Mouse (Mus musculus): ENCODE measurements around the gene Tnip1. TPM values are rescaled to one million over a fixed set of nuclear protein-coding genes. Genes with fewer than 3 reads are reported as not detected.

Tnip1 gene
- polyA plus RNA-seq, 1 experiment from 2014 or later: 13.2 TPM

- Histone ChIP-seq H3K27ac (replicated peaks) (no peak overlapping the region), H3K4me1 (peaks cover 12% of the 10 kb centered on the region), H3K4me3 (no peak overlapping the region), H3K9me3 (no peaks in the 10 kb centered on the region), H3K9ac (replicated peaks) (no peak overlapping the region), H3K4me2 (replicated peaks) (no peak overlapping the region), H3K27me3 (no peaks in the 10 kb centered on the region), H3K36me3 (no peaks in the 10 kb centered on the region)
- ATAC-seq (replicated peaks): no peak
- 80% methylated on average over 6 of the region's 6 CpGs for WGBS
Observed at GRCm38 (mm10) chr11:54952651-54953050, 10.1 kb downstream of the Tnip1 start.

DNA sequence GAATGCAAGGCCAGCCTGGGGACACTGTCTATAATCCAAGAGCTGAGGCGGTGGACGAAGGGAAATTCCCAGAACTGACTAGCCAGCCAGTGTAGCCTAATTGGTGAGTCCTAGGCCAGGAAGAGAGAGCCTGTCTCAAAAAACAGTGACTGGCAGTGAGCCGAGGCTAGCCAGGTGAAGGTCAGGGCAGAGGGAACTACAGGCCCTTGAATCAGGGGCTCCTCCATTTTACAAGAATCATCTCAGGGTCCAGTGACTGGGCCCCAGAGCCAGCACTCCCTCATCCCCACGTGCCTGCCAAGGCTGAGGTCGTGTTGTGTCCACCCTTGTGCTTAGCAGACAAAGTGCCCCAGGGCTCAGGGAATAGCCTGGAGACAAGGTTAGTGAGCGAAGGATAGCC is 12.0 kb downstream of the Tnip1 start:
- Histone ChIP-seq H3K27me3 (no peaks in the 10 kb centered on the region), H3K4me2 (replicated peaks) (no peak overlapping the region), H3K4me1 (peaks cover 12% of the 10 kb centered on the region), H3K4me3 (no peak overlapping the region), H3K9me3 (no peaks in the 10 kb centered on the region), H3K9ac (replicated peaks) (no peak overlapping the region), H3K27ac (replicated peaks) (no peak overlapping the region), H3K36me3 (no peaks in the 10 kb centered on the region)
- WGBS: 88% methylated on average over 6 of the region's 6 CpGs
- ATAC-seq (replicated peaks): no peak

DNA sequence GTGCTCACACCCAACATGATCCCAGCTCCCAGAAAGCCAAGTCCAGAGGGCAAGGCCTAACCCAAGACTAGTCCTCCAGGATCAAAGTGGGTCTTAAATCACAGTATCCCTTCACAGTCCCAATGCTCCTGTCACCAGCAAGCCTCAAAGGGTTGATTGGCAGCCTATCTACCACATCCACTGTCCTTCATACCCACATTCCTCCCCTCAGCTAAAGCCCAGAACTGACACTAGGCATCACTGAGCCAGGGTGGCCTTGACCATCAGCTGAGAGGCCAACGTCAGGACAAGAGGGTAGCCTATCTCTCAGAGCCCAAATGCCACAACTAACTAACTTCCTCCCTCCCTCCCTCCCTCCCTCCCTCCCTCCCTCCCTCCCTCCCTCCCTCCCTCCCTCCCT is 13.0 kb downstream of the Tnip1 start:
- ATAC-seq (replicated peaks): no peak
- H3K9me3 ChIP-seq: no peaks in the 10 kb centered on the region
- H3K4me1 ChIP-seq: peaks cover 8% of the 10 kb centered on the region
- no peak overlapping the region for H3K27ac ChIP-seq (replicated peaks)
- WGBS: 82% methylated on average over 1 of the region's 1 CpGs
- H3K27me3 ChIP-seq: no peaks in the 10 kb centered on the region
- H3K9ac ChIP-seq (replicated peaks): no peak overlapping the region
- no peak overlapping the region for H3K4me2 ChIP-seq (replicated peaks)
- no peak overlapping the region for H3K4me3 ChIP-seq
- no peaks in the 10 kb centered on the region for H3K36me3 ChIP-seq

- WGBS: 87% methylated on average over 3 of the region's 3 CpGs
- Histone ChIP-seq H3K36me3 (no peaks in the 10 kb centered on the region), H3K4me2 (replicated peaks) (no peak overlapping the region), H3K4me3 (no peak overlapping the region), H3K27me3 (no peaks in the 10 kb centered on the region), H3K27ac (replicated peaks) (no peak overlapping the region), H3K9me3 (no peaks in the 10 kb centered on the region), H3K9ac (replicated peaks) (no peak overlapping the region), H3K4me1 (no peaks in the 10 kb centered on the region)
- no peak for ATAC-seq (replicated peaks)
Observed at GRCm38 (mm10) chr11:54944702-54945101, 18.0 kb downstream of the Tnip1 start.

GRCm38 (mm10) chr11:54940056-54940455 is 22.7 kb downstream of the Tnip1 start:
- Histone ChIP-seq H3K4me2 (replicated peaks) (no peak overlapping the region), H3K4me3 (no peak overlapping the region), H3K36me3 (no peaks in the 10 kb centered on the region), H3K27ac (replicated peaks) (no peak overlapping the region), H3K9me3 (no peaks in the 10 kb centered on the region), H3K4me1 (peaks cover 8% of the 10 kb centered on the region), H3K27me3 (no peaks in the 10 kb centered on the region), H3K9ac (replicated peaks) (no peak overlapping the region)
- no peak for ATAC-seq (replicated peaks)
- 70% methylated on average over 7 of the region's 7 CpGs for WGBS

- H3K27ac ChIP-seq (replicated peaks): no peak overlapping the region
- H3K9me3 ChIP-seq: no peaks in the 10 kb centered on the region
- H3K27me3 ChIP-seq: no peaks in the 10 kb centered on the region
- no peaks in the 10 kb centered on the region for H3K36me3 ChIP-seq
- H3K4me1 ChIP-seq: peaks cover 8% of the 10 kb centered on the region
- no peak for ATAC-seq (replicated peaks)
- no peak overlapping the region for H3K9ac ChIP-seq (replicated peaks)
- H3K4me3 ChIP-seq: no peak overlapping the region
- H3K4me2 ChIP-seq (replicated peaks): no peak overlapping the region
- 87% methylated on average over 8 of the region's 8 CpGs for WGBS
Observed at GRCm38 (mm10) chr11:54939501-54939900, 23.2 kb downstream of the Tnip1 start.

GRCm38 (mm10) chr11:54936771-54937140 is 26.0 kb downstream of the Tnip1 start:
- H3K4me2 ChIP-seq (replicated peaks): no peak overlapping the region
- WGBS: 96% methylated on average over 2 of the region's 3 CpGs
- no peaks in the 10 kb centered on the region for H3K36me3 ChIP-seq
- H3K4me3 ChIP-seq: no peak overlapping the region
- H3K27me3 ChIP-seq: no peaks in the 10 kb centered on the region
- no peak for ATAC-seq (replicated peaks)
- no peak overlapping the region for H3K27ac ChIP-seq (replicated peaks)
- H3K4me1 ChIP-seq: peaks cover 8% of the 10 kb centered on the region
- H3K9ac ChIP-seq (replicated peaks): no peak overlapping the region
- H3K9me3 ChIP-seq: no peaks in the 10 kb centered on the region

- Histone ChIP-seq H3K27ac (replicated peaks) (no peak overlapping the region), H3K4me2 (replicated peaks) (no peak overlapping the region), H3K4me1 (peaks cover 8% of the 10 kb centered on the region), H3K4me3 (no peak overlapping the region), H3K9ac (replicated peaks) (no peak overlapping the region), H3K36me3 (no peaks in the 10 kb centered on the region), H3K27me3 (no peaks in the 10 kb centered on the region), H3K9me3 (no peaks in the 10 kb centered on the region)
- no peak for ATAC-seq (replicated peaks)
- WGBS: 31% methylated on average over 12 of the region's 12 CpGs
Observed at GRCm38 (mm10) chr11:54936035-54936770, 26.5 kb downstream of the Tnip1 start.

DNA sequence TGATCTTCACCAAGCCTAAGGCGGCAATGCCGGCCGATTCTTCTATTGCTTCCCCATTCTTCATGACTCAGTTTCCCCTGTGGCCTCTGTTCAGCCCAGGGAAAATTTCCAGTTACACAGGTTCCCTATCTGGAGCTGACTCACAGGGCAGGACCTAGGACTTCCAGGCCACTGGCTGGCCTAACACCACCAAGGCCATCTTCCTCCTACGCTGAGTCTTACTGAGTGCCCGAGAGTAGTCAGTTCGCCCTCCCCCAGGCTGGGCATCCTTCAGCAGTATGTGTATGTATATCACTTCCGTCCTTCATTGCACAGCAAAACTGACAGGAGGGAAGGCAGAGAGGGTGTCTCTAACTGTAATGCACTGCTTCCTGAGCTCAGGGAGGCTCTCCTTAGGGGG is 28.5 kb downstream of the Tnip1 start:
- Histone ChIP-seq H3K4me3 (no peak overlapping the region), H3K4me2 (replicated peaks) (no peak overlapping the region), H3K4me1 (peaks cover 8% of the 10 kb centered on the region), H3K9ac (replicated peaks) (no peak overlapping the region), H3K9me3 (no peaks in the 10 kb centered on the region), H3K27me3 (no peaks in the 10 kb centered on the region), H3K36me3 (no peaks in the 10 kb centered on the region), H3K27ac (replicated peaks) (no peak overlapping the region)
- no peak for ATAC-seq (replicated peaks)
- 93% methylated on average over 7 of the region's 7 CpGs for WGBS

DNA sequence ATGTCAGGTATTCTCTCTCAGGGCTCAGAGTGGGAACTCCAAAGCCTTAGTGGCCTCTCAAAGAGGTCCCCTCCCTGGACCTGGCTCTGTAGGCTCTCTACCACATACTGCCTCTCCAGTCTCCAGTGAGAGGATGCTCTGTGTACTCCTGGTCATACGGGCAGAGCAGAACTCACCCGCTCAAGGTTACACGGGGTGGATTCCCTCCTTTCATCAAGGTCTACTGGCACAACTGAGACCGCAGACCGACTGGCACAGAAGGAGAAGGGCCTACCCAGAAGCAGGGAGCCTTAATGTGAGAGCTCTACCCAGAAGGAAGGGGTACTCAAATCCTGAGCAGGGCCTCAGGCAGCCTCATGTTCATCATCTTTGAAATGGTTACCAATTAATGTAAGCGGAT is 30.2 kb downstream of the Tnip1 start:
- no peak overlapping the region for H3K27ac ChIP-seq (replicated peaks)
- no peak overlapping the region for H3K4me2 ChIP-seq (replicated peaks)
- no peak overlapping the region for H3K4me3 ChIP-seq
- no peaks in the 10 kb centered on the region for H3K9me3 ChIP-seq
- no peak overlapping the region for H3K9ac ChIP-seq (replicated peaks)
- peaks cover 8% of the 10 kb centered on the region for H3K4me1 ChIP-seq
- H3K27me3 ChIP-seq: no peaks in the 10 kb centered on the region
- 90% methylated on average over 6 of the region's 6 CpGs for WGBS
- no peaks in the 10 kb centered on the region for H3K36me3 ChIP-seq
- no peak for ATAC-seq (replicated peaks)

DNA sequence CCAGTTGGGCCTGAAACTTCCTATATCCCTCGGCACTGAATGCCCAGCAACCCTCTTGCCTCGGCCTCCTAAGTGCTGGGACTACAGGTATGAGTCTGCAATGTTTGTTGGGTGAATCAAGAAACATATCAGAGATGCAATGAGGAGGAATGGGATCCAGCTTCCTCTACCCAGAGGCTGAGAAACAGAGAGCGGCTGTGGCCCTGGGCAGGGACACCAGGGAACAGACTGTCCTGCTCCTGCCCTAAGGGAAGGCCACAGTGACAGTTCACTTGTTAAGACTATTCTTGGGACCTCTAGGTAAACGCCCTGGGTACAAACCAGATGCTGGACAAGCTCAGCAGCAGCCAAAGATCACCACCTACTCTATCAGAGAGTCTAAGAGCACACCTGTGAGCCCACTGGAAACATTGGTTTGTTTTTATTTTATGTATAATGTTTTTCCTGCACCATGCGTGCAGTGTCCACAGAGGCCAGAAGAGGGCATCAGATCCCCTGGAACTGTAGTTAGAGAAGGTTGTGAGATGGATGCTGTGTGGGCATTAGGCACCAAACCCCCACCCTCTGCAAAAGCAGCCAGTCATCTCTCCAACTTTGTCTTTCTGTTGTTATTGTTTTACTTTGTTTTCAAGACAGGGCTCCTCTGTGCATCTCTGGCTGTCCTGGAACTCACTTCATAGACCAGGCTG is 31.2 kb downstream of the Tnip1 start:
- no peak overlapping the region for H3K9ac ChIP-seq (replicated peaks)
- ATAC-seq (replicated peaks): no peak
- WGBS: 67% methylated on average over 5 of the region's 5 CpGs

DNA sequence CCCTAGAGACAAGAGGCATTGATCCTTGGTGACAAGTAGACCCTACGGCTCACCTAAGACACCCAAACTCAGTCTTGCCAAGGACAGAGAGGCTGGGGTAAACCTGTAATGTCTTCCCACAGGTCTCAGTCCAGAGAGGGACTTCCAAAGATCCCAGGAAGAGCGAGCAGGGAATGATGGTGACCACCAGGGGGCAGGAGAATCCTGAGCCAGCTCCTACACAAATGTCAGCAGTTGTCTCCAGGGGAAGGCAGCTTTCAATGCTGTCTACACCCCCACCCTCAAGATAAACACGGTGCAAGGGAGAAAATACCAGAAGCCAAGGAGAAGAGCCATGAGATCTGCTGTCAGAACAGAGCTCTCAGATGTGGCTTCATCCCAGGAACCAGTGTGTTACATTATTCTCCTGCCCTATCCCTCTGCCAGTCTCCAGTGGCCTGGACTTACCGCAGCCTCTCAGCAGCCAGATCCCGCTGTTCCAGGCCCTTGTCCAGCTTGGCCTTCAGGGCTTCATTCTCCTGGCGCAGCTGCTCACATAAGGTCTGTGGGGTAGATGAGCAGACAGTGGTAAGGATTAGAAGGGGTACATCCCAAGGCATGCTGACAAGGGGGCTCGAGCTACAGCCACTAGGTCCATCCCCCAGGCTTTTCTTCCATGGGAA is 32.3 kb downstream of the Tnip1 start:
- Histone ChIP-seq H3K4me1 (no peaks in the 10 kb centered on the region), H3K27me3 (no peaks in the 10 kb centered on the region), H3K4me2 (replicated peaks) (no peak overlapping the region), H3K9ac (replicated peaks) (no peak overlapping the region), H3K4me3 (no peak overlapping the region), H3K36me3 (peaks cover 7% of the 10 kb centered on the region; the same call in 1 of the 2 replicates), H3K9me3 (no peaks in the 10 kb centered on the region), H3K27ac (replicated peaks) (no peak overlapping the region)
- no peak for ATAC-seq (replicated peaks)
- 71% methylated on average over 7 of the region's 7 CpGs for WGBS

More for the DNA sequence above, 31.2 kb downstream of the Tnip1 start:
- no peaks in the 10 kb centered on the region for H3K27me3 ChIP-seq
- no peak overlapping the region for H3K27ac ChIP-seq (replicated peaks)
- H3K4me3 ChIP-seq: no peak overlapping the region
- H3K4me1 ChIP-seq: peaks cover 8% of the 10 kb centered on the region
- no peak overlapping the region for H3K4me2 ChIP-seq (replicated peaks)
- H3K9me3 ChIP-seq: no peaks in the 10 kb centered on the region
- H3K36me3 ChIP-seq: no peaks in the 10 kb centered on the region

Data from forebrain, embryonic 15.5 days (tissue).